Mouse (Mus musculus): ENCODE data around the gene Adck2. TPM values are rescaled to one million over a fixed set of nuclear protein-coding genes. Genes with fewer than 3 reads are reported as not detected.
A peak's percentile ranks its signal among the peaks of the same experiment; 100 is the strongest.

The Adck2 gene
- polyA plus RNA-seq, 1 experiment from 2014 or later, result 25.1 TPM

- DNase-seq (ENCODE audit: low spot score), result peak; percentile 94
- WGBS, result 17% methylated on average over 23 of the region's 23 CpGs
- H3K4me1 ChIP-seq (ENCODE audit: control insufficient read depth, insufficient read depth, low read length), result peaks cover 3% of the 10 kb centered on the region; the same call in 1 of the 2 replicates
- no peak overlapping the region for H3K27ac ChIP-seq (replicated peaks; ENCODE audit: low read depth, low read length)
- H3K4me2 ChIP-seq (ENCODE audit: low read depth, low read length), result peak overlapping the region; percentile 11
- no peak; the same call in 1 of the 2 replicates for ATAC-seq (replicated peaks; ENCODE audit: insufficient number of reproducible peaks, low FRiP score, low TSS enrichment, low read depth)
- H3K36me3 ChIP-seq (replicated peaks; ENCODE audit: control insufficient read depth, insufficient read depth, low read depth, low read length), result no peaks in the 10 kb centered on the region
- no peaks in the 10 kb centered on the region for H3K27me3 ChIP-seq (ENCODE audit: control insufficient read depth, insufficient read depth, low read length)
- H3K4me3 ChIP-seq (ENCODE audit: low read depth, low read length), result no peak overlapping the region
- no peaks in the 10 kb centered on the region for H3K9me3 ChIP-seq (replicated peaks; ENCODE audit: control insufficient read depth, low read length)
- H3K9ac ChIP-seq (replicated peaks; ENCODE audit: low read length), result no peak overlapping the region
Measured at GRCm38 (mm10) chr6:39562166-39563015, 11.3 kb upstream of the Adck2 start.

GRCm38 (mm10) chr6:39567528-39567927, 6.1 kb upstream of the Adck2 start:
- Histone ChIP-seq H3K4me3 (ENCODE audit: low read depth, low read length) (no peak overlapping the region), H3K9ac (replicated peaks; ENCODE audit: low read length) (no peak overlapping the region), H3K27me3 (ENCODE audit: control insufficient read depth, insufficient read depth, low read length) (no peaks in the 10 kb centered on the region), H3K9me3 (replicated peaks; ENCODE audit: control insufficient read depth, low read length) (no peaks in the 10 kb centered on the region), H3K36me3 (replicated peaks; ENCODE audit: control insufficient read depth, insufficient read depth, low read depth, low read length) (no peaks in the 10 kb centered on the region), H3K4me2 (ENCODE audit: low read depth, low read length) (no peak overlapping the region), H3K27ac (replicated peaks; ENCODE audit: low read depth, low read length) (no peak overlapping the region), H3K4me1 (ENCODE audit: control insufficient read depth, insufficient read depth, low read length) (no peaks in the 10 kb centered on the region)
- peak; percentile 78 for DNase-seq (ENCODE audit: low spot score)
- 14% methylated on average over 5 of the region's 5 CpGs for WGBS
- ATAC-seq (replicated peaks; ENCODE audit: insufficient number of reproducible peaks, low FRiP score, low TSS enrichment, low read depth), result no peak

- H3K36me3 ChIP-seq (replicated peaks; ENCODE audit: control insufficient read depth, insufficient read depth, low read depth, low read length), result no peaks in the 10 kb centered on the region
- no peak overlapping the region for H3K9ac ChIP-seq (replicated peaks; ENCODE audit: low read length)
- no peak overlapping the region for H3K4me3 ChIP-seq (ENCODE audit: low read depth, low read length)
- no peak for ATAC-seq (replicated peaks; ENCODE audit: insufficient number of reproducible peaks, low FRiP score, low TSS enrichment, low read depth)
- no peak for DNase-seq (ENCODE audit: low spot score)
- no peak overlapping the region for H3K4me2 ChIP-seq (ENCODE audit: low read depth, low read length)
- no peaks in the 10 kb centered on the region for H3K27me3 ChIP-seq (ENCODE audit: control insufficient read depth, insufficient read depth, low read length)
- no peaks in the 10 kb centered on the region for H3K9me3 ChIP-seq (replicated peaks; ENCODE audit: control insufficient read depth, low read length)
- H3K4me1 ChIP-seq (ENCODE audit: control insufficient read depth, insufficient read depth, low read length), result peaks cover 3% of the 10 kb centered on the region; the same call in 1 of the 2 replicates
- 80% methylated on average over 3 of the region's 3 CpGs for WGBS
- H3K27ac ChIP-seq (replicated peaks; ENCODE audit: low read depth, low read length), result no peak overlapping the region
Measured at GRCm38 (mm10) chr6:39570426-39570825, 3.2 kb upstream of the Adck2 start.

GRCm38 (mm10) chr6:39574555-39574869, 839 bp downstream of the Adck2 start:
- Histone ChIP-seq H3K27me3 (ENCODE audit: control insufficient read depth, insufficient read depth, low read length) (no peaks in the 10 kb centered on the region), H3K4me1 (ENCODE audit: control insufficient read depth, insufficient read depth, low read length) (peaks cover 3% of the 10 kb centered on the region; the same call in 1 of the 2 replicates), H3K9ac (replicated peaks; ENCODE audit: low read length) (peak overlapping the region; percentile 85), H3K9me3 (replicated peaks; ENCODE audit: control insufficient read depth, low read length) (no peaks in the 10 kb centered on the region), H3K27ac (replicated peaks; ENCODE audit: low read depth, low read length) (no peak overlapping the region), H3K36me3 (replicated peaks; ENCODE audit: control insufficient read depth, insufficient read depth, low read depth, low read length) (no peaks in the 10 kb centered on the region; the same call in 1 of the 2 replicates), H3K4me3 (ENCODE audit: low read depth, low read length) (peak overlapping the region; percentile 87), H3K4me2 (ENCODE audit: low read depth, low read length) (peak overlapping the region; percentile 59)
- DNase-seq (ENCODE audit: low spot score), result no peak
- peak; percentile 41 for ATAC-seq (replicated peaks; ENCODE audit: insufficient number of reproducible peaks, low FRiP score, low TSS enrichment, low read depth)
- 28% methylated on average over 10 of the region's 10 CpGs for WGBS

- Histone ChIP-seq H3K27me3 (ENCODE audit: control insufficient read depth, insufficient read depth, low read length) (no peaks in the 10 kb centered on the region), H3K36me3 (replicated peaks; ENCODE audit: control insufficient read depth, insufficient read depth, low read depth, low read length) (no peaks in the 10 kb centered on the region; the same call in 1 of the 2 replicates), H3K27ac (replicated peaks; ENCODE audit: low read depth, low read length) (no peak overlapping the region), H3K9me3 (replicated peaks; ENCODE audit: control insufficient read depth, low read length) (no peaks in the 10 kb centered on the region), H3K9ac (replicated peaks; ENCODE audit: low read length) (no peak overlapping the region; the same call in 1 of the 2 replicates), H3K4me3 (ENCODE audit: low read depth, low read length) (peak overlapping the region; percentile 87; the same call in 1 of the 2 replicates), H3K4me1 (ENCODE audit: control insufficient read depth, insufficient read depth, low read length) (peaks cover 3% of the 10 kb centered on the region; the same call in 1 of the 2 replicates), H3K4me2 (ENCODE audit: low read depth, low read length) (peak overlapping the region; percentile 59)
- 56% methylated on average over 7 of the region's 7 CpGs for WGBS
- no peak for ATAC-seq (replicated peaks; ENCODE audit: insufficient number of reproducible peaks, low FRiP score, low TSS enrichment, low read depth)
- no peak for DNase-seq (ENCODE audit: low spot score)
Measured at GRCm38 (mm10) chr6:39574951-39575350, 1.3 kb downstream of the Adck2 start.

- DNase-seq (ENCODE audit: low spot score), result no peak
Measured at GRCm38 (mm10) chr6:39579552-39579951, 5.9 kb downstream of the Adck2 start.

GRCm38 (mm10) chr6:39580558-39580957, 6.9 kb downstream of the Adck2 start:
- DNase-seq (ENCODE audit: low spot score), result no peak
- Histone ChIP-seq H3K9me3 (replicated peaks; ENCODE audit: control insufficient read depth, low read length) (no peaks in the 10 kb centered on the region), H3K36me3 (replicated peaks; ENCODE audit: control insufficient read depth, insufficient read depth, low read depth, low read length) (no peaks in the 10 kb centered on the region; the same call in 1 of the 2 replicates), H3K27me3 (ENCODE audit: control insufficient read depth, insufficient read depth, low read length) (no peaks in the 10 kb centered on the region), H3K9ac (replicated peaks; ENCODE audit: low read length) (no peak overlapping the region), H3K27ac (replicated peaks; ENCODE audit: low read depth, low read length) (no peak overlapping the region), H3K4me3 (ENCODE audit: low read depth, low read length) (no peak overlapping the region), H3K4me1 (ENCODE audit: control insufficient read depth, insufficient read depth, low read length) (no peaks in the 10 kb centered on the region), H3K4me2 (ENCODE audit: low read depth, low read length) (no peak overlapping the region)
- no peak for ATAC-seq (replicated peaks; ENCODE audit: insufficient number of reproducible peaks, low FRiP score, low TSS enrichment, low read depth)
- WGBS, result 76% methylated on average over 2 of the region's 2 CpGs

More at GRCm38 (mm10) chr6:39579552-39579951, 5.9 kb downstream of the Adck2 start:
- Histone ChIP-seq H3K27ac (replicated peaks; ENCODE audit: low read depth, low read length) (no peak overlapping the region), H3K4me2 (ENCODE audit: low read depth, low read length) (no peak overlapping the region), H3K4me1 (ENCODE audit: control insufficient read depth, insufficient read depth, low read length) (peaks cover 2% of the 10 kb centered on the region; the same call in 1 of the 2 replicates), H3K9ac (replicated peaks; ENCODE audit: low read length) (no peak overlapping the region), H3K9me3 (replicated peaks; ENCODE audit: control insufficient read depth, low read length) (no peaks in the 10 kb centered on the region), H3K4me3 (ENCODE audit: low read depth, low read length) (no peak overlapping the region), H3K27me3 (ENCODE audit: control insufficient read depth, insufficient read depth, low read length) (no peaks in the 10 kb centered on the region), H3K36me3 (replicated peaks; ENCODE audit: control insufficient read depth, insufficient read depth, low read depth, low read length) (no peaks in the 10 kb centered on the region; the same call in 1 of the 2 replicates)
- WGBS, result 85% methylated on average over 7 of the region's 7 CpGs
- no peak for ATAC-seq (replicated peaks; ENCODE audit: insufficient number of reproducible peaks, low FRiP score, low TSS enrichment, low read depth)

GRCm38 (mm10) chr6:39581087-39581784, 7.6 kb downstream of the Adck2 start:
- Histone ChIP-seq H3K9me3 (replicated peaks; ENCODE audit: control insufficient read depth, low read length) (no peaks in the 10 kb centered on the region), H3K4me2 (ENCODE audit: low read depth, low read length) (no peak overlapping the region), H3K27me3 (ENCODE audit: control insufficient read depth, insufficient read depth, low read length) (no peaks in the 10 kb centered on the region), H3K36me3 (replicated peaks; ENCODE audit: control insufficient read depth, insufficient read depth, low read depth, low read length) (no peaks in the 10 kb centered on the region; the same call in 1 of the 2 replicates), H3K4me3 (ENCODE audit: low read depth, low read length) (no peak overlapping the region), H3K4me1 (ENCODE audit: control insufficient read depth, insufficient read depth, low read length) (no peaks in the 10 kb centered on the region), H3K27ac (replicated peaks; ENCODE audit: low read depth, low read length) (no peak overlapping the region), H3K9ac (replicated peaks; ENCODE audit: low read length) (no peak overlapping the region)
- DNase-seq (ENCODE audit: low spot score) (no peak), ATAC-seq (replicated peaks; ENCODE audit: insufficient number of reproducible peaks, low FRiP score, low TSS enrichment, low read depth) (no peak)
- WGBS, result 82% methylated on average over 7 of the region's 7 CpGs

Measured in embryonic facial prominence, embryonic 11.5 days (tissue).